ENCODE assay signal across 8 mouse cellular contexts in the genomic region with DNA sequence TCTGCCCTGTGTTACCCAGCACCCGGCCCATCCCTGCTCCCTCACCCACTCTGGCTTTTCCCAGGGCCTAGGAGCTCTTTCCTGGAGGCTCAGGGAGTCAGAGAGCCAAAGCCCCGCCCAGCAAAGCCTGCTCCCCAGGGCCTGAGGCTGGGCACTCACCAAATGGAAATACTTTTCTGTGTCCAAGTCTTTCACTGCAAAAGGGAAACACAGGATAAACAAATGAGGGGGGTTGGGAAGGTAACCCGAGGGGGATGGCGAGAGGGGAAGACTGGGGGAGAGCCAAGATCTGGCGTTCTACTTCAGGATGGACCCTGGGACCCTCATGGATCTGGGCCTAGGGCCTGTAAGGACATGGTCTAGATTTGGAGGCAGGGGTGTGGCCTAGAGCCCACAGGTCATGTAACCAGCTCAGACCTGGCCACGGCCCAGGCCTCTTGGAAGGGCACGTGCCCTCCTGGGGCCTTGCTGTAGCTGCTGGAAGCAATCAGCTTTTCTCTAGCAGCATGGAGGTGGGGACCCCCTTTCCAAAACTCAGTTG. TPM values are rescaled to one million over a fixed set of nuclear protein-coding genes. Genes with fewer than 3 reads are reported as not detected.
DNase-seq lines count a peak whose midpoint lies in the region; ATAC-seq and TF ChIP-seq lines count a peak whose summit lies in the region.

No protein-coding gene starts in this region.

- no peak overlapping the region for H3K4me3 ChIP-seq in stomach, postnatal 0 days (ENCODE audit: low read depth, low read length)

- H3K9ac ChIP-seq in stomach, postnatal 0 days (ENCODE audit: low read length): peak overlapping the region; percentile 43; the same call in 1 of the 2 replicates

- peak; percentile 45 for DNase-seq in urinary bladder, adult 2 months (ENCODE audit: low spot score)
- no peak for DNase-seq in urinary bladder, postnatal 10 days (ENCODE audit: low spot score)
- DNase-seq in gastrocnemius, postnatal 36 days: peak; percentile 89 to 92
- peak; percentile 88 to 91 for DNase-seq in kidney, postnatal 25 days
- peak; percentile 59 for DNase-seq in stomach, postnatal 0 days (ENCODE audit: low spot score)
- DNase-seq in thymus, postnatal 4 days: no peak
- no peak for DNase-seq in frontal cortex, postnatal 14 days (ENCODE audit: low spot score in 2 of 2)

- no peaks in the 10 kb centered on the region for H3K9me3 ChIP-seq in stomach, postnatal 0 days (ENCODE audit: control insufficient read depth, low read length)

- no peak overlapping the region for H3K4me2 ChIP-seq in stomach, postnatal 0 days (replicated peaks; ENCODE audit: low read depth)

- ATAC-seq in stomach, postnatal 0 days (ENCODE audit: low FRiP score, low TSS enrichment): peak; percentile 59; the same call in 1 of the 2 replicates
- ATAC-seq in activated CD4-positive, CD25-positive, alpha-beta regulatory T cell, adult 4 months: no peak

- intact Hi-C loops in gastrocnemius, postnatal 36 days (cut with DNase I): loop anchor here (5.0 kb wide), 1 partner anchor 33 kb away; no protein-coding TSS in a partner anchor

- H3K27me3 ChIP-seq in stomach, postnatal 0 days (ENCODE audit: control insufficient read depth, insufficient read depth, low read length): no peaks in the 10 kb centered on the region

- H3K27ac ChIP-seq in stomach, postnatal 0 days (replicated peaks): peak overlapping the region; percentile 59

- H3K4me1 ChIP-seq in stomach, postnatal 0 days (replicated peaks; ENCODE audit: control insufficient read depth, insufficient read depth): peaks cover 8% of the 10 kb centered on the region; the same call in 1 of the 2 replicates

- no peak for TF ChIP-seq CTCF in stomach, postnatal 0 days (IDR thresholded peaks at IDR 0.05; ENCODE audit: low read depth)

- WGBS in stomach, postnatal 0 days: 30% methylated on average over 6 of the region's 7 CpGs

- TF ChIP-seq EP300 in stomach, postnatal 0 days (optimal IDR thresholded peaks at IDR 0.05): no peak

- H3K36me3 ChIP-seq in stomach, postnatal 0 days (ENCODE audit: control insufficient read depth, insufficient read depth, low read length): peaks cover 9% of the 10 kb centered on the region; the same call in 1 of the 2 replicates

RNA-seq across cellular contexts. Expression of a gene that starts 14.5 kb away (rescaled TPM):
- polyA plus RNA-seq in urinary bladder, adult 2 months (2012; rRNA removed): not detected in 2 replicates
- total RNA-seq in gastrocnemius, postnatal 36 days (2021): not detected
- not detected in 2 replicates for polyA plus RNA-seq in stomach, postnatal 0 days (2015; fragmentation: Nextera tagmentation; extraction: Ambion mirVana)
- polyA plus RNA-seq in activated CD4-positive, CD25-positive, alpha-beta regulatory T cell, adult 4 months (2017; shearing (Covaris generic)): under 1 TPM in 1 of 2 experiments, not detected in 1; 0.52 TPM

RNA-seq across cellular contexts. Expression of a gene that starts 27.7 kb away (rescaled TPM):
- polyA plus RNA-seq in urinary bladder, adult 2 months (2012; rRNA removed): 0.44 and 0.66 TPM in 2 replicates
- not detected for total RNA-seq in gastrocnemius, postnatal 36 days (2021)
- 0.10 TPM in 2 replicates for polyA plus RNA-seq in stomach, postnatal 0 days (2015; fragmentation: Nextera tagmentation; extraction: Ambion mirVana)
- not detected for polyA plus RNA-seq in activated CD4-positive, CD25-positive, alpha-beta regulatory T cell, adult 4 months (2017; shearing (Covaris generic))

RNA-seq across cellular contexts. Expression of a gene that starts 35.6 kb away (rescaled TPM):
- polyA plus RNA-seq in urinary bladder, adult 2 months (2012; rRNA removed): 35.8 and 45.2 TPM in 2 replicates
- total RNA-seq in gastrocnemius, postnatal 36 days (2021): 10 to 100 TPM; 19.0 to 21.8 TPM
- polyA plus RNA-seq in stomach, postnatal 0 days (2015; fragmentation: Nextera tagmentation; extraction: Ambion mirVana): 9.7 and 10.4 TPM in 2 replicates
- 10 to 100 TPM; 10.6 to 10.8 TPM for polyA plus RNA-seq in activated CD4-positive, CD25-positive, alpha-beta regulatory T cell, adult 4 months (2017; shearing (Covaris generic))

Comparison
In these comparisons a context has a peak if more than half of its experiments do, and no peak if none do; other contexts are left out.
1. DNase-seq: peak in urinary bladder, adult 2 months (single experiment), gastrocnemius, postnatal 36 days (2 of 2), kidney, postnatal 25 days (2 of 2) and stomach, postnatal 0 days (single experiment); none in urinary bladder, postnatal 10 days (single experiment), thymus, postnatal 4 days (single experiment) and frontal cortex, postnatal 14 days (0 of 2).